Mouse (Mus musculus): ENCODE measurements around the gene Gm20431.

The Gm20431 gene

DNA sequence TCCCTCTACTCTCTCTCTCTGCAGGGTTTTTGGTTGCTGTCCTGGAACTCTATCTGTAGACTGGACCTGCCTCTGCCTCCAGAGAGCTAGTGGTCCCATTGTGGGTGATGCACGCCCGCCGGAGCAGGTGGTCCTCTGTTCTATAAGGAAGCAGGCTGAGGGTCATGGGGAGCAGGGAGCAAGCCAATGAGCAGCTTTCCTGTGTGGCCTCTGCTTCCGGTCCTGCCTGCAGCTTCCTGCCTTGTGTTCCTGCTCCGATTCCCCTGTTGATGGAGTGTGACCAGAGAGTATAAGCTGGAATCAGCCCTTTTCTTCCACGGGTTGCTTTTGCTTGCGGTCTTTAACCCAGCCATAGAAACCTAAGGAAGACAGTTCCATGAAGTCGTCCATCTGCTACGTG lies 93.2 kb downstream of the Gm20431 start:
- no peak for DNase-seq (ENCODE audit: low spot score)

DNA sequence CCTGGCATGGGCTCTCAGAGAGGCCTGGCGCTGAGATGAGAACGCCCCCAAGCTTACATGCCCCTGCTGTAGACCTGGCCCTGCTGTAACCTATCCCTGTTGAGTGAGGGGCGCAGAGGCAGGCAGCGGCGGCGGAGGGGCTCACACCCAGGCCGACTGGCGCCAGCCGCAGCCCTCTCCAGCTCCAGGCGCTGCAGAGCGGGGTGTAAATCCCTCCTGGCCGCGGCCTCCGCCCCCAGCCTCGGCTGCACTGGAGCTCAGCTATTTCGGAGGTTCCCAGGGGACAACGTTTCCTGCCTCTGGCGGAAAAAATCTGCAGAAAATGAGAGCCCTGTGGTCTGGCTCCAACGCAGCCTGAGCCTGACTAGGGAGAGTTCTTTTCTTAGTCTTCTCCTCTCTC lies 95.6 kb downstream of the Gm20431 start:
- DNase-seq (ENCODE audit: low spot score): no peak

DNA sequence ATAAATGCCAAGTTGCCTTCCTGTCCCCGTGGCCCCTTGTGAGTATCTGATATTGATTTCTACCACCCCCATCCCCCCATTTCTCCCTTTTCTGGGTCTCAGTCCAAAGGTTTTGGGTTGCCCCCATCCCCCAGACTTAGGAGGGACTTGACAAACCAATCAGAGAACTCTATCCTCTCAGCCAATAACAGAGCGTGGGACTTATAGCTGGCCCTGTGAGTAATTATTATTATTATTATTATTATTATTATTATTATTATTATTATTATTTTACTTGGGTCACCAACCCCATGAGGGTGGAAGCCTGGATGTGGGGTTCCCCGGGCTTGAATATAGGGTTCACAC lies 96.0 kb downstream of the Gm20431 start:
- DNase-seq (ENCODE audit: low spot score): no peak

DNA sequence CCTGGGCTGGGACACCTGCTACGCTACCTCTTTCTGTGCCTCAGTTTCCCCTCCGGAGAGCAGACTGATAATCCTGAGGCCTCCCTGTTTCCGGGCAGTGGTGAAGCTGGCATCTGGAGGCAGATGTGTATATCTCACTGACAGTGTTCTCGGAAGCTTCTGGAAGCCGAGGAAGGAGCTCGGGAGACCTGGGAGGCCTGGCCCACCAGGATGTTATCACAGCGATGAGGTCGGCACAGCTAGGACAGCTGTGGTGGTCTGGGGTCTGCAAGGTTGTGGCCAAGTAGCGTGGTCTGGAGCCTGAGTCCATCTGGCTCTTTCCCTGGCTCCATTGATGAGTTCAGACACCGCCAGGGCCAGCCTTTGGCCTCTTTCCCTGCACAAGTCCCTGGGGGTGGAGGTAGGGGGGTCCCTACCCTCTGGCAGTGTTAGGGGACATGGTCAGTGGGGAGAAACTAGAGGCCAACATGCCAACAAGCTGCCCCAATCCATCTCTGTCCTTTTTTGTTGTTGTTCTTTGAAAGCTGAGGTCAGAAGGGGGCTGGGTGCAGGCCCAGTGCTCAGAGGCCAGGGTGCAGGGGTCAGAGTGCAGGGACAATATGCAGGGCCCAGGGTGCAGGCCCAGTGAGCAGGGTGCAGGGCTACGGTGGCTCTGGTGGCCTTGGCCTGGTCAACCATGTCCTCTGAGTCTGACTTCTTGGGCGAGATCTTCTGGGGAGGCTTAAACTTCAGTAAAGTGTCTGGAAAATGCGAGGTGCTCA lies 96.6 kb downstream of the Gm20431 start:
- DNase-seq (ENCODE audit: low spot score): no peak

DNA sequence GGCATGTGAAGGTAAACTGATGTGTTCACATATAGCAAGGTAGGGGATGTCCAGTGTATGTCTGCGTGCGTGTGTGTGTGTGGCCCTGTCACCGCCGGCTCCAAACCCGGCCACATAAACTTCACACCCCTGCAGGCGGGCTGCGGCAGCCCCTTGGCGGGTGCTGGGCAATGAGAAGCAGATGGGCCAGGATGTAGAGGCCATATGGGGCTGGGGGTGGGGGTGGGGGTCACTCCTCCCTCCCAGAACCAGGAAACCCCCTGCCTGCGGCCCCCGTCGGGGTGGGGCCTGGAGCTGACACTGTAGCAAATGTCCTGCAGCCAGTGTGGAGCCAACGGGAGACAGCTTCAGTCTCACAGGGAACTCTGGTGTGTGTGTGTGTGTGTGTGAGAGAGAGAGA lies 97.6 kb downstream of the Gm20431 start:
- no peak for DNase-seq (ENCODE audit: low spot score)

DNA sequence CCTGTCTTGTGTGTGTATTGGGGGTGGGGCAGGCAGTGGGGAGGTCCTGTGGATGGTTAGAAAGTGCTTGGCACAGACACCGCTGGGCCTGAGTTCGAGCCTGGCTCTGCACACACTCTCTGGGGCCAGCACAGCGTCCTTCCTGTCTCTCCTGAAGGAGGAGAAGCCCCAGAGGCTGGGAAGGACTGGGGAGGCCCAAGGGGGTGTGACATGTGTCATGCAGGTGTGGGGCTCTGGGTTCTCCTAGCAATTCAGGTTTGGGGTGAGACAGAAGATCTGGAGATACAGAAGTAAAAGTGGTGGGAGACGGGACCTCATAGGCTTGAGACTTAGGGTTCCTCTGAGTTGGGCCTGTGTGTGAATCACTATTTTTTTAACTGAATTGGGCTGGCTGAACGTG lies 98.3 kb downstream of the Gm20431 start:
- DNase-seq (ENCODE audit: low spot score): no peak

DNA sequence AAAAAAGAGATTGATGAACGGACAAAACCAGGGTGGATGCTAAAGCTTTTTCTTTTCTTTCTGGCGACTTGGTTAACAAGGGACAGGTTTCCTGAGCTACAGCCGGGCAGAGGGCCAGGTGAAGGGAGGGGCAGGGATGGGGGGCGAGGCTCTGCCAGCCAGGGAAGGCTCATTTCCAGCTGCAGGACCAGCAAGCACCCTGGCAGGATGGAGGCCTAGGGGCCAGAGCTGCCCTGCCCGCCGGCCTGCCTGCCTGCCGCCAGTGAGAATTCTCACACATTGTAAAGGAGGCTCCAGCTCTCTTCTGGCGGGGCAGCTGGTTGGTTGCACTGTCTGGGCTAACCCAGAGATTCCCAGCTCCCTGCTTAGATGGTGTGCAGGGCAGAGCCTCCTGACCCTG lies 99.2 kb downstream of the Gm20431 start:
- DNase-seq (ENCODE audit: low spot score): no peak

DNA sequence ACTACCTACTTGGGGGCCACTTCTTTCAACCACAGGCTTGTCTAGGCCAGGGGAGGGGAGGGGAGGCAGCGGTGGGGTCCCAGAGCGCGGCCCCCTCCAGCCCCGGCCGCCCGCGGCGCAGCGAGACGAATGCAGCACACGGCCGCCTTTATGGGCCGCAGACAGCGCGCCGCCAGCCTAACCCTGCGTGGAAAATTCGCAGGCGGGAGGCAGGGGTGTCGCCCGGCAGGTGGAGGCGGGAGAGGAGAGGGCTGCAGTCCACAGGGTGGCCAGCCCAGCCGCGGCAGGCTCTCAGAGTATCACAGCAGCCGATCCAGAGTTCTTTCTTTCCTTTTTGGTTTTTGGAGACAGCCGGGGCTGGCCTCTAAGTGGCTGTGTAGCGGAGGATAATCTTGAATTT lies 101.9 kb downstream of the Gm20431 start:
- no peak for DNase-seq (ENCODE audit: low spot score)

Measured in testis, postnatal 14 days (tissue).